11 mouse cellular contexts compared by ENCODE assay signal in genomic region chr17:56332987-56333386, GRCm38 (mm10). TPM values are rescaled to one million over a fixed set of nuclear protein-coding genes. Genes with fewer than 3 reads are reported as not detected.
DNase-seq lines count a peak whose midpoint lies in the region; ATAC-seq and TF ChIP-seq lines count a peak whose summit lies in the region.
"Had no signal": no experiment of that assay in that cellular context is flagged by ENCODE, and none has a peak within 500 bp of the region (broad histone marks: within the 10 kb centered on the region; RNA-seq: fewer than 3 reads in every experiment).

No protein-coding gene starts in this region.

- intact Hi-C loops in left cerebral cortex, postnatal 14 days (cut with DNase I) = no loop called here

- H3K4me1 ChIP-seq in kidney, adult 2 months (ENCODE audit: control insufficient read depth, insufficient read depth, low read length) = peaks cover 3% of the 10 kb centered on the region; the same call in 1 of the 2 replicates
- H3K4me1 ChIP-seq in kidney, embryonic 15.5 days = peaks cover 43% of the 10 kb centered on the region
- peaks cover 74% of the 10 kb centered on the region for H3K4me1 ChIP-seq in E14TG2a.4 (replicated peaks; ENCODE audit: low read depth, low read length)
- peaks cover 29% of the 10 kb centered on the region for H3K4me1 ChIP-seq in forebrain, embryonic 16.5 days (replicated peaks; ENCODE audit: control insufficient read depth, insufficient read depth, low read length)

- no peak for TF ChIP-seq POLR2A in kidney, adult 2 months (IDR thresholded peaks at IDR 0.05; ENCODE audit: low read depth, low read length)

- no peak overlapping the region for H3K4me3 ChIP-seq in kidney, adult 2 months (ENCODE audit: insufficient read depth, low read depth, low read length)
- no peak overlapping the region for H3K4me3 ChIP-seq in kidney, embryonic 15.5 days (replicated peaks)
- no peak overlapping the region for H3K4me3 ChIP-seq in E14TG2a.4 (replicated peaks; ENCODE audit: low read length)
- no peak overlapping the region for H3K4me3 ChIP-seq in forebrain, embryonic 16.5 days (replicated peaks; ENCODE audit: low read length)
- H3K4me3 ChIP-seq: liver, embryonic 15.5 days had no signal

- ATAC-seq in kidney, embryonic 15.5 days (replicated peaks; ENCODE audit: low FRiP score) = no peak
- ATAC-seq in forebrain, embryonic 16.5 days = 0 out of 2 replicates have a peak, but pooled peaks have one; percentile 27

- no peaks in the 10 kb centered on the region for H3K36me3 ChIP-seq in kidney, adult 2 months (ENCODE audit: control insufficient read depth, insufficient read depth, low read length)
- H3K36me3 ChIP-seq in kidney, embryonic 15.5 days = 0 out of 2 replicates have a peak, but pooled peaks cover 4% of the 10 kb centered on the region
- H3K36me3 ChIP-seq in E14TG2a.4 (ENCODE audit: insufficient read depth, low read length) = peaks cover 59% of the 10 kb centered on the region
- no peaks in the 10 kb centered on the region for H3K36me3 ChIP-seq in forebrain, embryonic 16.5 days (ENCODE audit: control insufficient read depth, insufficient read depth)
- H3K36me3 ChIP-seq: liver, embryonic 15.5 days had no signal

- no peaks in the 10 kb centered on the region for H3K9me3 ChIP-seq in kidney, embryonic 15.5 days (replicated peaks)
- no peaks in the 10 kb centered on the region for H3K9me3 ChIP-seq in E14TG2a.4 (ENCODE audit: low read length)
- no peaks in the 10 kb centered on the region for H3K9me3 ChIP-seq in forebrain, embryonic 16.5 days (ENCODE audit: control insufficient read depth, low read length)
- H3K9me3 ChIP-seq: liver, embryonic 15.5 days had no signal

- WGBS in kidney, adult 2 months = 63% methylated on average over 8 of the region's 8 CpGs
- WGBS in kidney, embryonic 15.5 days = 34% methylated on average over 8 of the region's 8 CpGs
- 43% methylated on average over 8 of the region's 8 CpGs for WGBS in forebrain, embryonic 16.5 days

- H3K27me3 ChIP-seq in kidney, adult 2 months (replicated peaks; ENCODE audit: control insufficient read depth, insufficient read depth, low read length) = no peaks in the 10 kb centered on the region
- H3K27me3 ChIP-seq in kidney, embryonic 15.5 days = no peaks in the 10 kb centered on the region
- H3K27me3 ChIP-seq in E14TG2a.4 (ENCODE audit: insufficient read depth, low read length) = no peaks in the 10 kb centered on the region
- no peaks in the 10 kb centered on the region for H3K27me3 ChIP-seq in forebrain, embryonic 16.5 days (replicated peaks; ENCODE audit: control insufficient read depth, insufficient read depth, low read length)
- H3K27me3 ChIP-seq: liver, embryonic 15.5 days had no signal

- no peak overlapping the region for H3K27ac ChIP-seq in kidney, adult 2 months (ENCODE audit: insufficient read depth, low read depth, low read length)
- no peak overlapping the region for H3K27ac ChIP-seq in kidney, embryonic 15.5 days
- H3K27ac ChIP-seq in forebrain, embryonic 16.5 days (ENCODE audit: low read length) = no peak overlapping the region
- H3K27ac ChIP-seq: liver, embryonic 15.5 days had no signal

- 0 out of 2 replicates have a peak, but pooled peaks have one; percentile 14 for TF ChIP-seq CTCF in kidney, adult 2 months (conservative IDR thresholded peaks at IDR 0.05; ENCODE audit: insufficient read depth, insufficient read length, low read depth, low read length)
- peak; percentile 44 for TF ChIP-seq CTCF in E14TG2a.4 (conservative IDR thresholded peaks at IDR 0.05; ENCODE audit: low read length)

- DNase-seq in kidney, adult 2 months = no peak
- peak; percentile 50 for DNase-seq in 3T3-L1 (ENCODE audit: low read depth, low spot score)
- DNase-seq in T-cell, adult 2 months (ENCODE audit: low spot score) = no peak
- no peak for DNase-seq in left cerebral cortex, postnatal 14 days (ENCODE audit: low spot score in 2 of 2)
- DNase-seq in kidney, postnatal 10 days = no peak
- DNase-seq: cerebellum, postnatal 14 days had no signal

- no peak overlapping the region for H3K4me2 ChIP-seq in kidney, embryonic 15.5 days
- H3K4me2 ChIP-seq in forebrain, embryonic 16.5 days (ENCODE audit: low read length) = no peak overlapping the region
- H3K4me2 ChIP-seq: liver, embryonic 15.5 days had no signal

- no peak overlapping the region for H3K9ac ChIP-seq in kidney, embryonic 15.5 days
- H3K9ac ChIP-seq in forebrain, embryonic 16.5 days (replicated peaks; ENCODE audit: low read depth, low read length) = no peak overlapping the region
- H3K9ac ChIP-seq: liver, embryonic 15.5 days had no signal

RNA-seq across cellular contexts. Expression of gene Kdm4b, which starts 7.1 kb away (rescaled TPM):
- 21.6 and 24.9 TPM in 2 replicates for polyA plus RNA-seq in kidney, adult 2 months (2012; rRNA removed)
- 32.3 and 34.3 TPM in 2 replicates for polyA plus RNA-seq in kidney, embryonic 15.5 days (2015; fragmentation: Nextera tagmentation; extraction: Ambion mirVana)
- 81.6 and 85.0 TPM in 2 replicates for polyA plus RNA-seq in forebrain, embryonic 16.5 days (2015; fragmentation: Nextera tagmentation; extraction: Ambion mirVana)
- total RNA-seq in left cerebral cortex, postnatal 14 days (2021) = 10 to 100 TPM; 75.0 to 87.7 TPM

RNA-seq across cellular contexts. Expression of gene Uhrf1, which starts 29.9 kb away (rescaled TPM):
- polyA plus RNA-seq in kidney, adult 2 months (2012; rRNA removed) = 1.2 and 2.3 TPM in 2 replicates
- polyA plus RNA-seq in kidney, embryonic 15.5 days (2015; fragmentation: Nextera tagmentation; extraction: Ambion mirVana) = 162 and 175 TPM in 2 replicates
- polyA plus RNA-seq in forebrain, embryonic 16.5 days (2015; fragmentation: Nextera tagmentation; extraction: Ambion mirVana) = 48.1 and 52.2 TPM in 2 replicates
- 1 to 10 TPM; 2.1 to 2.8 TPM for total RNA-seq in left cerebral cortex, postnatal 14 days (2021)

RNA-seq across cellular contexts. Expression of gene Arrdc5, which starts 32.9 kb away (rescaled TPM):
- not detected in 2 replicates for polyA plus RNA-seq in kidney, adult 2 months (2012; rRNA removed)
- polyA plus RNA-seq in kidney, embryonic 15.5 days (2015; fragmentation: Nextera tagmentation; extraction: Ambion mirVana) = 0.31 TPM in 1 of 2 replicates, not detected in the other
- polyA plus RNA-seq in forebrain, embryonic 16.5 days (2015; fragmentation: Nextera tagmentation; extraction: Ambion mirVana) = not detected in 2 replicates
- total RNA-seq in left cerebral cortex, postnatal 14 days (2021) = not detected
- polyA plus RNA-seq: kidney, embryonic 16.5 days; liver, embryonic 15.5 days had no signal

RNA-seq across cellular contexts. Expression of gene Plin3, which starts 40.3 kb away (rescaled TPM):
- 34.8 and 43.1 TPM in 2 replicates for polyA plus RNA-seq in kidney, adult 2 months (2012; rRNA removed)
- polyA plus RNA-seq in kidney, embryonic 15.5 days (2015; fragmentation: Nextera tagmentation; extraction: Ambion mirVana) = 68.9 and 77.4 TPM in 2 replicates
- polyA plus RNA-seq in forebrain, embryonic 16.5 days (2015; fragmentation: Nextera tagmentation; extraction: Ambion mirVana) = 9.3 and 12.6 TPM in 2 replicates
- 1 to 10 TPM; 4.8 TPM for total RNA-seq in left cerebral cortex, postnatal 14 days (2021)

RNA-seq across cellular contexts. Expression of gene Ticam1, which starts 56.4 kb away (rescaled TPM):
- 33.3 and 34.7 TPM in 2 replicates for polyA plus RNA-seq in kidney, adult 2 months (2012; rRNA removed)
- 6.0 and 6.2 TPM in 2 replicates for polyA plus RNA-seq in kidney, embryonic 15.5 days (2015; fragmentation: Nextera tagmentation; extraction: Ambion mirVana)
- 1.6 and 1.9 TPM in 2 replicates for polyA plus RNA-seq in forebrain, embryonic 16.5 days (2015; fragmentation: Nextera tagmentation; extraction: Ambion mirVana)
- 1 to 10 TPM; 5.5 to 5.9 TPM for total RNA-seq in left cerebral cortex, postnatal 14 days (2021)

Comparison
In these comparisons a context has a peak if more than half of its experiments do, and no peak if none do; other contexts are left out.
1. RNA of gene Uhrf1, which starts 29.9 kb away (polyA plus RNA-seq): 162 to 175 TPM in kidney, embryonic 15.5 days and 48.1 to 52.2 TPM in forebrain, embryonic 16.5 days; 1.2 to 2.3 TPM in kidney, adult 2 months; every median in the first group is over 10 times any median in the second.